Mouse (Mus musculus) left cerebral cortex, postnatal 4 days (tissue): ENCODE data around the gene Asb16. TPM values are rescaled to one million over a fixed set of nuclear protein-coding genes. Genes with fewer than 3 reads are reported as not detected.
"Not testable (repeated sequence)": the region's sequence is repeated elsewhere in the genome, so short reads cannot be mapped to it uniquely, and the experiment has no call there.

Experiments
- DNase-seq: peaks from one replicate; pipeline ENCODE4 v3.0.0-alpha.2; 2022
- intact Hi-C: fragments of 180-260 bp; cut with DNase I; formaldehyde crosslinking; loops from one replicate; pipeline ENCODE4 v1.15.1; 2025
- total RNA-seq, 2 experiments: library from RNA; stranded (reverse); gene quantifications; 2 replicates each; pipeline ENCODE4 v1.2.3; 2021

The Asb16 gene
- total RNA-seq, 2 experiments from 2014 or later = 0.91 to 0.98 TPM

- intact Hi-C loops = no loop called here
- DNase-seq = no peak
Observed at GRCm38 (mm10) chr11:102241246-102241645, 27.3 kb upstream of the Asb16 start.

DNA sequence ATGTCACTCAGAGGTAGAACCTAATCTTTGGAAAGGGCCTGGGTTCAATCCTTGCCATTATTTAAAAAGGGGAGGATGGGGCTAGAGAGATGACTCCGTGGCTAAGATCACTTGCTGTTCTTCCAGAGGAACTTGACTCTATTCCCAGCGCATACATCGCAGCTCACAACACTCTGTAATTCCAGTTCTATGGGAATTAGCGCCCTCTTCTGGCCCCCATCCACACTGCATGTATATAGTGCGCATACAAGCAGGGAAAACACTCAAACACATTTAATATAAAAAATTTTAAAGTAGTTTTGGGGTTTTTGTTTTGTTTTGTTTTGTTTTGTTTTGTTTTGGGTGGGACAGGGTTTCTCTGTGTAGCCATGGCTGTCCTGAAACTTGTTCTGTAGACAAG lies 26.7 kb upstream of the Asb16 start:
- no peak for DNase-seq
- intact Hi-C loops = no loop called here

GRCm38 (mm10) chr11:102244926-102245449 lies 23.6 kb upstream of the Asb16 start:
- intact Hi-C loops = loop anchor here (2.0 kb wide), 1 partner anchor 14 kb away; the partner anchor contains the start of gene Hdac5
- peak; percentile 47 for DNase-seq

DNA sequence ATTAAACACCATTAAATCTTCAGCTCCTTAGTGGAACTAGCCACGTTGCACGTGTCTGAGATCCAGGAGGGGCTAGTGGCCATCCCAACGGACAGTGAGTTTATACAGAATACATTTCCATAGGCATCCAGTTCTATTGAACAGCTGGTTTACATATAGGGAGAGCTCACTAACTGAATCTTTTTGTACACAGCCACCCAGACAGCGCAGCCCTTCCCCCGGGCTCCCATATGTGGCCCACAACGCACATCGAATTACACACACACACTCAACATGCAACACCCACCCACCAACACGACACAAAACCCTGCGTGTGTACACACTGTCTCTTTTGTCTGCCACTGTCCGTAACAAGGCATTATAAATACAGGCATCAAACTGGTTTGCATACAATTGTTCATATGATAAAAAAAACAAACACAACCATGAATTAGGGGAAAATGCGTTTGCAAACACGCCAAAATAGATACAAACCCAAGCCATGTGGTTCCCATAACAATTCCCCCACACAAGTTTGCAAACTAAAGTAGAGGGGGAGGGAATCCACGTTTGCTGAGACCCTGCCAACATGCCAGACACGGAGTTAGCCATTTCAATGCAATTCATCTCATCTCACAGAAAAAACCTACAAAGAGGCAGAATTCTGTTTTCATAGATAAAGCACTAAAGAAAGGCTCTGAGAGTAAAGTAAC lies 22.8 kb upstream of the Asb16 start:
- DNase-seq = no peak
- intact Hi-C loops = loop anchor here (2.0 kb wide), 1 partner anchor 15 kb away; the partner anchor contains the start of gene Hdac5

DNA sequence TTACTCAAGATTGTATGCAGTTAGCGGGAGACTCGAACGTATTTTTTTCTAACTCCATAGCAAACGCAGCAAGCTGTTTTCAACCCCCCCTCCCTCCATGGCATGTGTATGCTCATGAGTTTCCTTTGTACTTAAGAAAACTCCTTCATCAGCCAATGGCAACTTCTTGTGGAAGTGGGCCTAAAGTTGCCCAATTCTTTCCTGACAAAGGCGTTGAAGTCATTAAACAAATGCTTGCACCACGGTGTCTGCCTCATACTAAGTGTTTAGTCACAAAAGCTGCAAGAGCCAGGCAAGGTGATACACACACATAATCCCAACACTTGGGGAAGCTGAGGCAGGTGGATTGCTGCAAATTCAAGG lies 22.3 kb upstream of the Asb16 start:
- DNase-seq = no peak
- intact Hi-C loops = no loop called here

DNA sequence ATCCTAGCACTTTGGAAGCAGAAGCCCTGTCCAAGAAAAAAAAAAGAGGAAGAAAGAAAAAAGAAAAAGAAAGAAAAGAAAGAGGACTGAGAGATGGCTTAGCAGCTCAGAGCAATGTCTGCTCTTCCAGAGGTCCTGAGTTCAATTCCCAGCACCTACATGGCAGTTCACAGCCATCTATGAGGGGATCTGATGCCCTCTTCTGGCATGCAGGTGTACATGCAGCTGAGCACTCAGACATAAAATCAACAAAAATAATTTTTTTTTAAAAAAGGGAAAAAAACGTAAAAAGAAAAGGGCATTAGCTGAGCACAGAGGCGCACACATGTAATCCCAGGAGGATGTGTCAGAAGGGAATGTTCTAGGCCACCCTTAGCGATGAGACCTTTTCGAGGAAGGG lies 21.7 kb upstream of the Asb16 start:
- intact Hi-C loops = no loop called here
- DNase-seq = no peak

- peak; percentile 94 for DNase-seq
- intact Hi-C loops = no loop called here
Observed at GRCm38 (mm10) chr11:102248630-102249230, 19.8 kb upstream of the Asb16 start, which contains the start of gene BC030867. BC030867 (plus strand) TSS chr11:102248882.

GRCm38 (mm10) chr11:102249351-102250090 lies 19.0 kb upstream of the Asb16 start:
- intact Hi-C loops = no loop called here
- DNase-seq = no peak

DNA sequence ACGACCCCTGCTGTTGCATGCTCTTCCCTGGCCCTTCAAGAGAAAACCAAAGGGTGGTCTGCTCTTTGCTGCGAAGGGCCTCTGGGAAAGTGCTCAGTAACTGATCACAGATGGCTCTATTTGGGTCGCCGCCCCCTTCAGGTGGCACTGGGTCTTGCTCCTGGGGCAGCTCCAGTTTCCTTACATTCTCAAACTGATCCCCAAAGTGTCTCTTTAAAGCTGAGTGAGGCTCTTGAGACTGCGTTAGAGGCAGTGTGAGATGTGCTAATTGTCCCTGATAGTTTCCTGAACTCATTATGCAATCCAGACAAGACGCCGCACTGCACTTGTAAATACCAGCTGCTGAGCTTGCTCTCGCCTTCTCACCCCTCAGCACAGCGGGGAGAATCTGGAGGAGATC lies 11.0 kb upstream of the Asb16 start:
- intact Hi-C loops = no loop called here
- DNase-seq = peak; percentile 35

DNA sequence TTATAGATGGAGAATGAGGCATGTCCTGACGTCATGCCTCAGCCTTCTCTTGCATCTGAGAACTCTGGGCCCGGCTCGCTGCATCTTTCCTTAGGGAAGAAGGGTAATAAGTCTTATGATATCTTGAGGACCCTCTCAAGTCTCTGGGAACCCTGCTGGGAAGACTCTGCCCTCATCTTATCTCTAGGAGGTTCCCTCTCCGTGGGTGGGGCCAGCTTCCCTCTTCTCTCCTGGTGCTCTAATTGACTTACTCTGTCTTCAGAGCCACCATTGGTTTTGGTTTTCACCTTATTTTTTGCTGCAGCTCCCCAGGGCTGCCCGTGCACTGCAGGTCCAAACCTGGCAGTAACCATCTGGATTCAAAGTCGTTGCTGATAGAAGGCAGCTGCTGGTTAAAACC lies 10.4 kb upstream of the Asb16 start:
- intact Hi-C loops = no loop called here

GRCm38 (mm10) chr11:102258521-102258920 lies 10.0 kb upstream of the Asb16 start:
- DNase-seq = no peak
- intact Hi-C loops = no loop called here

More for the DNA sequence above, 10.4 kb upstream of the Asb16 start:
- no peak for DNase-seq

GRCm38 (mm10) chr11:102263211-102263610 lies 5.3 kb upstream of the Asb16 start:
- intact Hi-C loops = no loop called here
- no peak for DNase-seq

GRCm38 (mm10) chr11:102265816-102266215 lies 2.7 kb upstream of the Asb16 start:
- DNase-seq = peak; percentile 84
- intact Hi-C loops = no loop called here

DNA sequence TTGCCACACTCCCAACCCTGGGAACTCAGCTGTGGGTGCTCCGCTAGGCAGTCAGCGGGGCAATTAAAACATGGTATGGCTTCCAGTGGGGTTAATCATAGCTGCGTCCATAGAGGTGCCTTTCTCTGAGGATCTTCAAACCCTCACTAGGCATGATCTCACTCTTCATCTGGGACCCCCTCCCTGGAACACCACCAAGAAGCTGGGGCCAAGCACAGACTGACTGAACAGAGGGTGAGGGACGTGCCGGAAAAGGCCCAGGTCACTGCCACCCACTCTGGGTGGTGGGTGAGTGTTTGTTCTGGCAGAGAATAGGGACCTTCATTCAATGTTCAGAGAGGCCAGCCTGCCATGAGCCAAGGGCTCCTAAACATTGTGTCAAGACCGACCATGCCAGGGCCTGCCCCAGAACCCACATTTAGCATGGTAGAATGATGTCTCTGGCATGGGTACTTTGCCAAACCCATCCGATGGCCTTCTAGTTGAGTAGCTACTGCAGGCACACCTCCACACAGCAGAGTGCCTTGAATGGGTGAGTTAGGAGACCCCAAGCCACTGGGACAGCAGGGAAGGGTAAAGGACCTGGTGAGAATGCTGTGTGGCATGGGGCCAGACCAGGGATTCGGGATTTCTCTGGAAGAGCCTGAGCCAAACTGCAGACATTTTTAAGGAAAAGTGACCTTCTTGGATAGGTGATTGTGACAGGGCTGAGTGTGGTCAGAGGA lies 1.8 kb upstream of the Asb16 start:
- intact Hi-C loops = no loop called here
- no peak for DNase-seq

DNA sequence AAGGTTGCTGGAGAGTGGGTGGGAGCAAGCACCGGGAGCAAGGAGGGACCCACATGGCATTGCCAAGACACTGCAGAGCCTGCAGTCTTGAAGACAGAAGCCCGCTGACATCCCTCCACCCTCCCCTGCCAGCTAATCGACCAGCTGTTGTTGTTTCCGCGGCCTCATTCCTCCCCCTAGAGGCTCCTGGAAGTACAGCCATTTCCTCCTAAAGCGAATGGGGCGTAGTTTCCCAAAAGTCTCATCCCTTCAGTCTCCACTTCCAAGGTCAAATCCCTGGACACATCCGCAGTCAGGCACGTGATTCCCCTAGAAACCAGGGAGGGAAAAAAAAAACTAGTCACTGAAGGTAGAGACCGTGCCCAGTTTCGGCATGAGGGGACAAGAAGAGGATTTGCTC lies 1.1 kb upstream of the Asb16 start:
- intact Hi-C loops = no loop called here
- peak; percentile 85 for DNase-seq

DNA sequence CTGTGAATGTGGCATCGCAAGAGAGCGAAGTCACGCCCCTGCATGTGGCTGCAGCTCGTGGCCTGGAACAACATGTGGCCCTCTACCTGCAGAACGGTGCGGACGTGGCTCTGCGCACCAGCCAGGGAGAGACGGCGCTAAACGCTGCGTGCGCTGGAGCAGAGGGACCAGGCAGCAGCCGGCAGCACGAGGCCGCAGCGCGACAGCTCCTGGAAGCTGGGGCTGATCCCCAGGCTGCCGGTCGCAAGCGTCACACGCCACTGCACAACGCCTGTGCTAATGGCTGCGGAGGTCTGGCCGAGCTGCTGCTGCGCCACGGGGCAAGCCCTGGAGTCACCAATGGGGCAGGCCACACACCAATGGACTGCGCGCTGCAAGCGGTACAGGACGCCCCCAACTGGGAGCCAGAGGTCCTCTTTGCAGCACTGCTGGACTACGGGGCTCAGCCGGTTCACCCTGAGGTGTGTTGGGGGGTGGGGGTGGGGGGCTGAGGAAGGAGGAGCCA lies 7.9 kb downstream of the Asb16 start:
- no peak for DNase-seq
- intact Hi-C loops = no loop called here

- intact Hi-C loops = no loop called here
- no peak for DNase-seq
Observed at GRCm38 (mm10) chr11:102277754-102278153, 9.2 kb downstream of the Asb16 start.

DNA sequence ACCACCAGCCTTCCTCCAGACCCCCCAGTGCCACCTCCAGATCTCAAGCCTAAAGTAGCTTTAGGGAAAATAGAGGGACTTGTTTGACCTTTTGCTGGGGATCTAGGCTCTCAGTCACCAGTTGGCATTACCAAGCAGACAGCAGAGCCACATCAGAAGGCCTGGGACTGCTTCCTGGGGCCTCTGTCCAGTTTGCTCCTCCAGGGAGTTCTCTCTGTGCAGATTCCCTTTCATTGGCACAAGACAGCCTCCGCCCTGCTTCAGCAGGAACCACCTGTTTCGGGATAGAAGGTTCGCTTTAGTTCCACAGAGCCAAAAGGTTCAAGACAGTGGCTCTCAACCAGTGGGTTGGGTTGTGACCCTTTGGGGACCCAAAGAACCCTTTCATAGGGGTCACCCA lies 11.1 kb downstream of the Asb16 start:
- intact Hi-C loops = no loop called here
- no peak for DNase-seq

DNA sequence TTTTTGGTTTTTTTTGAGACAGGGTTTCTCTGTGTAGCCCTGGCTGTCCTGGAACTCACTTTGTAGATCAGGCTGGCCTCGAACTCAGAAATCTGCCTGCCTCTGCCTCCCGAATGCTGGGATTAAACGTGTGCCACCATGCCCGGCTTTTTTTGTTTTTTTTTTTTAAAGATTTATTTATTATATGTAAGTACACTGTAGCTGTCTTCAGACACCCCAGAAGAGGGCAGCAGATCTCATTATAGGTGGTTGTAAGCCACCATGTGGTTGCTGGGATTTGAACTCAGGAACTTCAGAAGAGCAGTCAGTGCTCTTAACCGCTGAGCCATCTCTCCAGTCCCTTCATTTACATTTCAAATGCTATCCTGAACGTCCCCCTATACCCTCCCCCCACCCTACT lies 11.7 kb downstream of the Asb16 start:
- DNase-seq, intact Hi-C loops: not testable (repeated sequence)

DNA sequence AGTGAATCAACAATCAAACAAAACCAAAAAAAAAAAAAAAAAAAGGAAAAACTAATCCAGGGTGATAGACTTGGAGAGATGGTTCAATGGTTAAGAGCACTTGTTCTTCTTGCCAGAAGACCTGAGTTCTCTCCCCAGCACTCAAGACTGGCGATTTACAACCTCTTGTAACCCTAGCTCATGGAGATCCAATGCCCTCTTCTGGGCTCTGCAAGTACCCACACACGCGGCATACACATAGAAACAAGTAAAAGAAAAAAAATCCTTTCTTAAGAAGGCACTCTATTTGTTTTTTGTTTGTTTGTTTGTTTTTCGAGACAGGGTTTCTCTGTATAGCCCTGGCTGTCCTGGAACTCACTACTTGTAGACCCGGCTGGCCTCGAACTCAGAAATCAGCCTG lies 15.4 kb downstream of the Asb16 start:
- DNase-seq = no peak
- intact Hi-C loops = no loop called here
